Mouse (Mus musculus): Measurements from ENCODE around the gene Esrra.

Esrra gene

GRCm38 (mm10) chr19:6919876-6920740, 1.5 kb downstream of the Esrra start:
- DNase-seq, result peak; percentile 81

DNA sequence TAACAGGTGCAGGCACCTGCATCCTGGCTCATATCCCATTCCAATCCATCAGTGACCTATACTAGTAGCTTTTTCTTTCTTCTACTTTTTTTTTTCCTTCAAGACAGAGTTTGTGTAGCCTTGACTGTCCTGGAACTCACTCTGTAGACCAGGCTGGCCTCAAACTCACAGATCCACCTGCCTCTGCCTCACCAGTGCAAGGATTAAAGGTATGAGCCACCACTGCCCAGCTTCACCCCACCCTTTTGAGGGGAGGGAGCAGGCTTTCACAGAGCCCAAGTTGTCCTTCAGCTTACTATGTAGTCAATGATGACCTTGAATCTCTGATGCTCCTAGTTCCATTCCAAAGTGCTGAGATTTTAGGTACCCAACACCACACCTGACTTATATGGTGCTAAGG, 2.2 kb downstream of the Esrra start:
- DNase-seq, result peak; percentile 48

DNA sequence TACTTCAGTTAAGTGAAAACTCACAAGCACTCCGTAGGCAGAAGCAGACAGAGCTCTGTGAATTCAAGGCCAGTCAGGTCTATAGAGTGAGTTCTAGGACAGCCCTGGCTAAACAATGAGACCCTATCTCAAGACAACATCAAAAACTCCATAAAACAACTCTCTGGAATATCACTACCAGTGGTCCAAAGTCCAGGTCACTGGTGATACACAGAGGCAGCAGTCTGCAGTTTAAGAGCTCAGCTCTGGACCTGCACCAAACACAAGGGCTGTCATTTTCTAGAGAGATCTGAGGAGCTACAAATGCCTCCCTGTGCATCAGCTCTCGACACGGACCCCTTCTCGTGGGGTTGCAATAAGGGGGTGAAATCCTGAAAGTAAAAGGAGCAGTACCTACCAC, 3.3 kb downstream of the Esrra start:
- DNase-seq, result peak; percentile 33

DNA sequence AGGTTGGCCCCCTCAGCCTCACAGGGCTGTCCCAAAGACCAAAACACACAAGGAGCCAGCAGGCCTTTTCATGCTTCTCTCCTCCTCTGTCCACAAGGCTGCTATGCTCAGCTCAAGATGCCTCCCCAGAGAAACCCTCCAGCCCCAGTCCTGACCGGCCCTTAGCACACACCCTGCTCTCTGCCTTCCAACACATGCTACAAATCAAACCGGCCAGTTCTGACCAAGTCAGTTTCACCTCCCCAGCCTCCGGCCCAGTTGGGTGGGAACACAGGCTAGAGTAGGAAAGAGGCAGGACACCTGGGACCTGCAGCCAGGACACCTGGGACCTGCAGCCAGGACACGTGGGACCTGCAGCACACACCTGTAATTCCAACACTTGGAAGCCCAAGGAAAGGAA, 5.1 kb downstream of the Esrra start:
- peak; percentile 26 for DNase-seq

DNA sequence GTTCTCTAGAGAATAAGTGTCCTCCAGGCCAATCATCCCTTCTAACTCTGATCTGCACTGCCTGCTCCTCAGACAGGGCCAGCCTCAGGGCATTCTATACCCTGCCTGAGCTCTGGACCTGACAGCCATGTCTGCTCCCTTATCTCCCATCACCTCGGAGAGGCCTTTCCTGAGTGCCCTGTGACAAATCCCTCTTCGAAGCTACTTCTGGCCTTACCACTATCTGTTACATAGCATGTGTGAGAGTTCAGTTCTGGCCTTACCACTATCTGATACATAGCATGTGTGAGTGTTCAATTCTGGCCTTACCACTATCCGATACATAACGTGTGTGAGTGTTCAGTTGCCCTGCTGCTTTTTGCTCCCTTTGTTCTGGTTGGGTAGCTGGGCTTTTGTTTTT, 6.3 kb downstream of the Esrra start:
- DNase-seq, result no peak

GRCm38 (mm10) chr19:6914540-6914939, 7.1 kb downstream of the Esrra start:
- peak; percentile 40 for DNase-seq

DNA sequence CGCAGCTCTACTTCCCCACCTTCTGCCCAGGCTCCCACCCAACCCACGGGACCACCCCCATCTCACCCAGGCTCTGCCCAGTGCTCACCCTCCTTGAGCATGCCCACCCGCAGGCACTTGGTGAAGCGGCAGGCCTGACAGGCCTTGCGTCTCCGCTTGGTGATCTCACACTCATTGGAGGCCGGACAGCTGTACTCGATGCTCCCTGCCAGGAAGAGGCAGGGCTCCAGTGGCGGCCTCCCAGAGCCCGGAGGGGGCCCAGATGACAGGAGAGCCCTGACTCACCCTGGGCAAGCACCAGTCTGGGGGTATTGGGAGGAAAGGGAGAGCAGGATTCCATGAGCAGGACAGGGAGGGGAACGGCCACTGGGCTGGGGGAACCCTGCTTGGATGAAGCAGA, 7.6 kb downstream of the Esrra start:
- peak; percentile 38 for DNase-seq

DNA sequence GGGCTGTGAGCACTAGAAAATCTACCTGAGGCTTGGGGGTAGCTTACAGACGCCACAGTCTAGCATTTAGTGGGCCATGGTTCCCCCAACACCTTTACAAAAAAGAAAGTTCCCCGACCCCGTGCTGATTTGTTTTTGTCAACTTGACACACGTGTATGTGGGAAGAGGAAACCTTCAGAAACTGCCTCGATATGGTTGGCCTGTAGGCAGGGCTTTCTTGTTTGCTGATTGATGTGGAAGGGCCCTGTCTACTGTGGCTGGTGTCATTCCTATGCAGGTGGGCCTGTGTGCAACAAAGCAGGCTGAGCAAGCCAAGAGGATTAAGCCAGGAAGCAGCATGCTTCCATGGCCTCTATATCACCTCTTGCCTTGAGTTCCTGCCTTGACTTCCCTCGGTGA, 8.6 kb downstream of the Esrra start:
- DNase-seq, result no peak

DNA sequence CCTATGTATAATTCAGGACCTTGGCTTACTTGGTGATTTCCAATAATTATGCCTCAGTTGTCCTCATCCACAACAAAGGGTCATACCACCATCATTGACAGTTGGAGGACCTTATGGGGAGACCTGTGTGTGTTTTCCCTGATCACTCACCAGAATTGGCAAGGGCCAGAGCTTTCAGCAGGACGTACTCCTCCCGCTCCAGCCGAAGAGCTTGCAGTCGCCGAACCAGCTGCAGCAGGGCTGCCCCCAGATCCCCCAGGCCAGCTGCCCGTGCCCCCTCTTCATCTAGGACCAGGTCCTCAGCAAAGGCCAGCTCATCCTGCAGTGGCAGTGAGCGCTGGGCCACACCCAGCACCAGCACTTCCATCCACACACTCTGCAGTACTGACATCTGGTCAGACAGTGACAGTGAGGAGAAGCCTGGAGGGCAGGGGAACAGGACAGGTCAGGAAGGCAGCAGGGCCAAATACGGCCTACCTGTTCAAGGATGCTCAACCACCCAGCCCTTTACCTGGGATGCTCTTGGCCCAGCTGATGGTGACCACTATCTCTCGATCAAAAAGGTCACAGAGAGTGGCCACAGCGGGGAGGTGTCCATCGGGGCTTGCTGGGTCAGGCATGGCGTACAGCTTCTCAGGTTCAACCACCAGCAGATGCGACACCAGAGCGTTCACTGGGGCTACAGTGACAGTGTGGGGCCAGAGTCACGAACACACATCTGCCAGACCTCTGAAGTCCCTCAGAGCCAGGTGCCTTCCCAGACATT, 9.2 kb downstream of the Esrra start:
- DNase-seq, result peak; percentile 37

DNA sequence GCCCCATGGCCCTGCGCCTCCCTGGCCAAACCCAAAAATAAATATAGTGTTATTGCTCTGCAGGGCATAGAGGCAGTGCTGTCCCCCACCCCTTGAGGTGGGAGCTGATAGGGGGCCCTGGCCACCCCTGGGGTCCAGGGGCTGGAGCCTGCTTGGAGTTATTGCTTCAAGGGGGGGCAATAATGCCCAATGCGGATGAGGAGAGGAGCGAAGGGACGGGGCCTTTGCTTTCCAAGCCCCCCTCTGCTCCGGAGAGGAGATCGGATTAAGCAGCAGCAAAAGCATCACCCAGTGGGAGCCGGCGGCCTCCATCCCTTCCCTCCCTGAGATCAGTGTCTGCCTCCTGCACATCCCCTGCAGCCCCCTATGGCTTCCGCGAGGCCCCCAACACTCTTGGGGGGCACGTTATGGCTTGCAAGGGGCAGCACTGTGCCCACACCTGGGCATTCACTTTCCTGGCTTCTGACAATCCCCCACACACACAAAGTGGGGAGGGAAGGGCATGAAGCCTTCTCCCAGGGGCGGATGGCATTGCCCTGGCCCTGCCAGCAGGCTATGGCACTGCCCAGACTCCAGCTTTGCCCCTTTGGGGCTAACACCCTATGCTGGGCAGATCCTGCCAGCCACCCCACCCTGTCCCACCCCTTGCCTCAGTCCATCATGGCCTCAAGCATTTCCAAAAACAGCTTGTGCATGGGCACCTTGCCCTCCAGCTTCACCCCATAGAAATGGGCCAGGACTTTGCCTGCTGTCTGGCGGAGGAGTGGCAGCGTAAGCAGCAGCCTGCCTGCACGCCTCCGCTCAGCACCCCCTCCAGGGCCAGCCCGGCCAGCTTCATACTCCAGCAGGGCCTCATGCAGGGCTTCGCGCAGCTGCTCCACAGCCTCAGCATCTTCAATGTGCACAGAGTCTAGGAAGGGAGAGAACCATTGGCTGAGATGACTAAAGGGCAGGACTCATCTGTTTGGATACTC, 10.2 kb downstream of the Esrra start:
- peak; percentile 59 for DNase-seq

DNA sequence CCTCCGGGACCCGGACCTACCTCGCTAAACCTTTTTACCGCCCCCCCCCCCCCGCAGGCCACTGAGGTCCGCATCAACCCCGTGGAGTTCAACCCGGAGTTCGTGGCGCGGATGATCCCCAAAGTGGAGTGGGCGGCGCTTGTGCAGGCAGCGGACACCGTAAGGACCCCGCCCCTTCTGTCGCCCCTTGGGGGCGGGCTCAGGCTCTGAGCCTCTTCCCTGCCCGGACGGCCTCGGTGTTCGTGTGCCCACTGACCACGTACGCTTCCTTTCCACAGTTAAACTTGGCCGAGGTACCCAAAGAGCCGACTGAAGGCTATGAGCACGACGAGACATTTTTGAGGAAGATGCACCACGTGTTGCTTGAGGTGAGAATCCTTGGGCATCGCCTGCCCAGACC, 11.3 kb downstream of the Esrra start:
- DNase-seq, result peak; percentile 72

DNA sequence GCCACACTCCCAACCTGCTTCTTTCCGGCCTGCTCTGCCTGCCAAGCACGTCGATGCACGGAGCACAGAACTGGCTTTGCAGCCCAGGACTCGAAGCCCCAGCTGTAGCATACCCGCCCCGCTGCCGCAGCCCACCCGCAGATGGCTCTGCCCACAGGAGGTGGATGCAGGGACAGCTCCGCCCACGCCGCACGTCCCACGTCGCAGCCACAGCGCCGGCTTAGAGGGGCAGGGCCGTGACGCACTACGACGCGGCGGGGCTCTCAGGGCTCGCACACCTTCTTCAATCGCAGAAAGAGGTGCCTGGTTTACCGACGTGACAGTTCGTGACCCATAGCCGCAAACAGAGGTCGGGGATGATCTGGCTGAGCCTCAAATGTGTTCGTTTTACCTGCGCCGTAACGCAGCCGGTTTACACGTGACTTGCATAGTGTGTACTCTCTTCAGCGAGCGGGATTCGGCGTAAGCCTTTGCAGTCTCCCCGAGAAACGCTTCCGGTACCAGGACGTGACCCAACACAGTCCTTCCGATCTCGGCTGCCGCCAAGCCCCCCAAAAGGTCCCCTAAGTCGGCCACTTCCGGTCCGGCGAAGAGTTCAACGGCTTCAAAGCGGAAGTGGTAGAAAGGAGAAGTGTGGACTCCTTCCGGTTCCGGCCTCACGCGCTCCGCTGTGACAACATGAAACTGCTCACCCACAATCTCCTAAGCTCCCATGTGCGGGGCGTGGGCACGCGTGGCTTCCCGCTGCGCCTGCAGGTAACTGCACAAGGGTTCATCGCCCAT, 11.9 kb downstream of the Esrra start, which contains the start of the genes Trmt112 and Prdx5:
Gene Trmt112, plus strand, starts transcription at position 192 of the 783 bp plus-strand sequence.
Gene Prdx5, minus strand, starts transcription at position 600 of the 783 bp plus-strand sequence.
- peak; percentile 90 for DNase-seq

DNA sequence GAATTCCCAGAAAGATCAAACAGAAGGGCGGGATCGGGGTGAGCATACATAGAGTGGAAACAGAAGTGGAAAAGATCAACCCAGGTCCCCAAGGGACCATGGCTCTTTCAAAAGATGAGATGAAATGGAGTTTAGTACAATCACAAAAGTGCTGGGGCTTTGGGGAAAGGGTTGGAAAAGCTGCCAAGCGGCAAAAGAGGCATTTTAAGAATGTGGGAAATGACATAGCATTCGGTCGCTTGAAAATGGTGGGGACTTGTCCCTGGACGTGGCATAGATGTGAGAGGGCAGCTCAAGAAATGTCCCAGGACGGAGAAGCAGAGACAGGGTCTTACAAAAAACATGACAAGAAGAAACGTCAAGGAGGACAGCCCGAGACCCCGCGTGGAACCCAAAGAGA, 12.6 kb downstream of the Esrra start:
- no peak for DNase-seq

DNA sequence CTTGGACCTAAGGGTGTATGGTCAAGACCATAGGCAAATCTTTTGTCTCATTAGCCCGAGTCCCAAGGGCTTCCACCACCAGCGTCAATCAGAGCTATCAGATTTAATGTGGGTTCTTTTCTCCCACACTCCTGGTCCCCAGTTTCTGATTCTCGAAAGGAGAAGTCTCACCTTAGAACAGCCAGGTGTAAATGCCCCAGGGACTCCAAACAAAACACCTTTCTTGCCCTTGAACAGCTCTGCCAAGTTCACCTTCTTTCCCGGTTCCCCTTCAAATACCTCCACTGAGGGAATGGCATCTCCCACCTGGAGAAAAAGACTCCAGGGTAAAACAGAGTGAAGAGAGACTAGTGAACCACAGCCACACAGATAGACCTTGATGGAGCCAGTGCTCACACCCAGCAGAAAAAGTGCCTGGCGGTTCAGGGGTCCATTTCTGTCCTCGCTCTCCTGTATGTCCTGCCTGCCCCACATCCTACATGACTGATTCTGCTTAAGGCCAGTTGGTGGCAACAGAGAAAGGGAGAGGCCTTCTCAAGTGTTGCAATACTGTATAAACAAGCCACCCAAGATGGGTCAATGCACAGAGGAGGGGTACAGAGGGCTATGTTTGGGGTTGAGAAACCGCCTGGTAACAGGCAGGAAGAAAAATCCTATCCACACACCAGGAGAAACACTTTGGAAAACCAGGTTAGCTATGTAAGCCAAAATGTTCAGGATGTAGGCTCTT, 13.6 kb downstream of the Esrra start:
- DNase-seq, result peak; percentile 46

GRCm38 (mm10) chr19:6907094-6907493, 14.5 kb downstream of the Esrra start:
- DNase-seq, result peak; percentile 40

DNA sequence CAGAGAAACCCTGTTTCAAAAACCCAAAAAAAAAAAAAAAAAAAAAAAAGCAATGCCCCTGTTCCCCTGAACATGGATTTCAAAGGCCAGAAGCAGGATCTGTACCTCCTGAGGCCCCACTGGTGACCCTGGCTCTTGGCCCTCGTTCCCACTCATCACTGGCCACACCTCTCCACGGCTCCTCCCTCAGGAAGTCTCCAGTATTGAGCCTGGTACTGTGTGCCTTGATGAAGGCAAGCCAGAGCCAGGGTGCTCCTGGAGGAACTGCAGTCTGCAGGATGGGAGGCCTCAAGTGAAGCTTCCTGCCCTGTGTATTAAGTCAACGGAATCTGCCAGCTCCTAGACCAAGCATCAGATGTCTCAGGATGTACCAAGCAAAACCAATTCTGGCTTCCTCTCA, 15.4 kb downstream of the Esrra start:
- DNase-seq, result peak; percentile 33

GRCm38 (mm10) chr19:6905498-6906159, 16.0 kb downstream of the Esrra start:
- no peak for DNase-seq

- DNase-seq, result no peak
These were observed 16.8 kb downstream of the Esrra start for GRCm38 (mm10) chr19:6904846-6905245.

- DNase-seq, result no peak
These were observed 18.6 kb downstream of the Esrra start for GRCm38 (mm10) chr19:6903031-6903430.

DNA sequence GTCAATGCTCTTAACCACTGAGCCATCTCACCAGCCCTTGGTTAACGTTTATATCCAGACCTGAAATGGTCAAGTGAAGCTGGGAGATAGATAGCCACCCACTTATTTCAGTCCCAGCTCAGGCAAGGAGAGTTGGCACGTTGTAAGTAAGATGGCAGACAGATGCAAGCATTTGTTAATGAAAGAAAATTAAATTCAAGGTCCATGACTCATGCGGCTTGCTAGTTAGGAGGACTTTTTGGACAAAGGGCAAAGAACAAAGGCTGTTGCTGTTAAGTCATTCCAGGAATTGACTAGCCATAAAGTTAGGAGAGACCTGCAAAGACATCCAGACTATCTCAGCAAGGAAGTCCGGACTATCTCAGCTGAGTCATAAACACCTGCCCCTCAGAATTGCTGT, 22.0 kb downstream of the Esrra start:
- DNase-seq, result no peak
